Mouse (Mus musculus): ENCODE data around the gene Espn. TPM values are rescaled to one million over a fixed set of nuclear protein-coding genes. Genes with fewer than 3 reads are reported as not detected.

The Espn gene
- total RNA-seq, 2 experiments from 2014 or later, result 0.73 to 1.2 TPM

- intact Hi-C loops (cut with DNase I), result no loop called here
- no peak for DNase-seq (ENCODE audit: low spot score in 2 of 2)
Measured at GRCm38 (mm10) chr4:152110689-152111088, 41.5 kb downstream of the Espn start.

GRCm38 (mm10) chr4:152109509-152109908 is 42.7 kb downstream of the Espn start:
- DNase-seq (ENCODE audit: low spot score in 2 of 2), result no peak
- intact Hi-C loops (cut with DNase I), result no loop called here

GRCm38 (mm10) chr4:152108673-152109072 is 43.5 kb downstream of the Espn start:
- no peak for DNase-seq (ENCODE audit: low spot score in 2 of 2)
- intact Hi-C loops (cut with DNase I), result no loop called here

- DNase-seq (ENCODE audit: low spot score in 2 of 2), result peak; percentile 67 to 73
- intact Hi-C loops (cut with DNase I), result no loop called here
Measured at GRCm38 (mm10) chr4:152107971-152108509, 44.1 kb downstream of the Espn start.

- intact Hi-C loops (cut with DNase I), result no loop called here
- no peak for DNase-seq (ENCODE audit: low spot score in 2 of 2)
Measured at GRCm38 (mm10) chr4:152107493-152107892, 44.7 kb downstream of the Espn start.

GRCm38 (mm10) chr4:152106746-152107145 is 45.4 kb downstream of the Espn start:
- no peak for DNase-seq (ENCODE audit: low spot score in 2 of 2)
- intact Hi-C loops (cut with DNase I), result no loop called here

- peak; percentile 76 to 82 for DNase-seq (ENCODE audit: low spot score in 2 of 2)
- intact Hi-C loops (cut with DNase I), result no loop called here
Measured at GRCm38 (mm10) chr4:152103025-152103424, 49.1 kb downstream of the Espn start.

GRCm38 (mm10) chr4:152101921-152102320 is 50.2 kb downstream of the Espn start:
- no peak for DNase-seq (ENCODE audit: low spot score in 2 of 2)
- intact Hi-C loops (cut with DNase I), result no loop called here

- intact Hi-C loops (cut with DNase I), result no loop called here
- DNase-seq (ENCODE audit: low spot score in 2 of 2), result peak in 1 of 2 experiments; percentile 72
Measured at GRCm38 (mm10) chr4:152101081-152101653, 51.0 kb downstream of the Espn start.

GRCm38 (mm10) chr4:152100541-152100940 is 51.6 kb downstream of the Espn start:
- intact Hi-C loops (cut with DNase I), result loop anchor here (1.0 kb wide), 1 partner anchor 12 kb away; no protein-coding TSS in a partner anchor
- peak; percentile 73 to 95 for DNase-seq (ENCODE audit: low spot score in 2 of 2)

- intact Hi-C loops (cut with DNase I), result no loop called here
- DNase-seq (ENCODE audit: low spot score in 2 of 2), result no peak
Measured at GRCm38 (mm10) chr4:152097911-152098799, 54.0 kb downstream of the Espn start.

- intact Hi-C loops (cut with DNase I), result no loop called here
- no peak for DNase-seq (ENCODE audit: low spot score in 2 of 2)
Measured at GRCm38 (mm10) chr4:152096927-152097326, 55.2 kb downstream of the Espn start.

- intact Hi-C loops (cut with DNase I), result no loop called here
- DNase-seq (ENCODE audit: low spot score in 2 of 2), result peak in 1 of 2 experiments; percentile 64
Measured at GRCm38 (mm10) chr4:152095937-152096910, 55.9 kb downstream of the Espn start.

GRCm38 (mm10) chr4:152094233-152094632 is 57.9 kb downstream of the Espn start:
- intact Hi-C loops (cut with DNase I), result no loop called here
- no peak for DNase-seq (ENCODE audit: low spot score in 2 of 2)

- intact Hi-C loops (cut with DNase I), result no loop called here
- peak in 1 of 2 experiments; percentile 46 for DNase-seq (ENCODE audit: low spot score in 2 of 2)
Measured at GRCm38 (mm10) chr4:152092751-152093293, 59.3 kb downstream of the Espn start.

- intact Hi-C loops (cut with DNase I), result no loop called here
- no peak for DNase-seq (ENCODE audit: low spot score in 2 of 2)
Measured at GRCm38 (mm10) chr4:152090191-152090590, 62.0 kb downstream of the Espn start.

GRCm38 (mm10) chr4:152088556-152089120 is 63.5 kb downstream of the Espn start:
- DNase-seq (ENCODE audit: low spot score in 2 of 2), result peak; percentile 74 to 96
- intact Hi-C loops (cut with DNase I), result loop anchor here (1.0 kb wide), 2 partner anchors 12 to 80 kb away; partner anchors contain the start of gene Klhl21

GRCm38 (mm10) chr4:152088133-152088532 is 64.0 kb downstream of the Espn start:
- intact Hi-C loops (cut with DNase I), result loop anchor here (1.0 kb wide), 2 partner anchors 12 to 80 kb away; partner anchors contain the start of gene Klhl21
- DNase-seq (ENCODE audit: low spot score in 2 of 2), result peak; percentile 70 to 86
